Mouse (Mus musculus) thymus, postnatal 36 days (tissue): ENCODE data around the gene Prkg1.

Experiments
- DNase-seq, 2 experiments: peaks; one replicate each; pipeline ENCODE4 v3.0.0; 2022; ENCODE audit warnings: mixed read lengths in 2 of 2

The Prkg1 gene

DNA sequence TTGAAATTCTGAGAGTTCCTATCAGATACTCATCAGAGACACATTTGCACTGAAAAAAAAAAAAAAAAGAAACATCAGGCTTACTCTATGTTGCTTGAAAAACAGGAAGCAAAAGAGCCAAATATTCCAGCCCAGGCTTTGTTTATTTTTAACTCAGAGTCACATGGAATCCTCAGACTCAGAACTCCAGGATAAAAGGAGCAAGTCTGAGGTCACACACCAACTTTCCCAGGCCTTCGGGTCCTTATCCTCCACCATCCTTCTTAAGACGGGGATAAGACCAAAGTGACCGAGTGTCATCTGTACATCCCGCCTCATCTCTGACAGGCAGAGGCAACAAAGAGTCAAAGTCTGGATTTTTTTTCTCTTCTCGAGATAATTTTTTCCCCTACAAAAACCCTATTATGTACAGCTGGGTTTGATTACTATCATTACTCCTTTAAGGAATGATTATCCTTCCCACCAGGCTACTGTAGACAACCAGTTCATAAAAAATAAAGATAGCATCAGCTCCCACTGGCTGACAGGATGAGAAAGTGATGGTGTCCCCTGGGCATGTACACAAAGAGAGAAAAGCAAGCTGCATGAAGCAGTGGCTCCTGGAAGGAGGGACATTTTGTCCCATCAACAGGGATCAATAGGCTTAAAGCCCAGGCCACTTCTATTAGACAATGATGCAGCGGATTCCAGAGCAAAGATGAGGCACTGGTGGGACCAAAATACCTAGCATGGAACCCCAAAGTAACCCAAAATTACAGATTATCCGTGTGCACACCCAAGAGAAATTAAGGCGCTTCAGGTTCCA lies 21.4 kb downstream of the Prkg1 start:
- DNase-seq: no peak

DNA sequence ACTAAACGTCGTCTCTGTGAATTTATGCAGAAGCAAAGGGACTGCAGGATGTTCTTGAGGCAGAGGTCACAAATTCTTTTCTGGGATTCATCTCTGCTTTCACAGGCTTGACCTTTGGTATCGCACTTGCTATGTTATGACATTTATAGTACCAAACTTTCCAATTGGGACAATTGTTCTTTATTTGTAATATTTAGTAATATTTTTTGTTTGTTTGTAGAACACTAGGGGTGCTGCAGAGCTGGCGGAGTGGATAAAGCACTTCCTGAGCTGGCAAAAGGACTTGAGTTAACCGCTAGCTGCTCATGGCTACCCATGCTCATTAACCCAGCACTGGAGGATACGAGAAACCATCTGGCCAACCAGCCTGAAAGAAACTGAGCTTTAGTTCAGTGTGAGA lies 49.9 kb downstream of the Prkg1 start:
- no peak for DNase-seq

DNA sequence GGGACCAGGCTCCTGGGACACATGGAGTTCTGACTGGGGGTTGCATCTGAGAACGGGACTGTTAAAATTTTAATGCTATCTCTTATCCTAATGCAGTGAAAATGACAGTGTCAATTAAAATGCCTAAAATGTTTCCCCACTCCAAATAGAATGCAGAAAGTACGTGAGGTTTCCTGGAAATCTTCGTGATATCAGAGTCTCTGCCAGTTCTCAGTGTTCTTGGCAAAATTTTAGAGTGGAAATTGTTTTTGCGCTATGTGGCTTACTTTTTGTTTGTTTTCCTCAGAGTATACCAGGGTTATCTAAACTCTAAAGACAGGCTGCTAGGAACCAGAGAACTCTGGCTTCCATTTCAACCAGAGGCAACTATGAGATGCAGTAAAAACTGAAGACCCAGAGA lies 50.4 kb downstream of the Prkg1 start:
- DNase-seq: no peak

DNA sequence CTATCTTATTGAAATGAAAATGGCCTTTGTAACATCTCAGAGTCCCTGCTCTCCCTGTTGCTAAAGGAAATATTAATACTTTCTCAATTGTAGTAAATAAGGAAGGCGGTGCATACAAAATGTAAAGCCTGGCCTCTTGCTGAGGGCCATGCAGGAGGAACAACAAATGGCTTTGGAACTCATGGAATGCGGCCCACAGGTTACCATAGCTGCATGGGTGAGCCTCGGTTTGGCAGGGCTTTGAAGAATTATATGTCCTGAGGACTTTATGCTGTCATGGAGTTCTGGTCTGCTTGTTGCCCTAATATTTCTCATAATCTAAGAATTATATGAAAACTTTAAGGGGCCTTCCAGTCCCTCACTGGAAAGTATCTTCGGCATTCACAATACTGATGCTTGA lies 51.5 kb downstream of the Prkg1 start:
- no peak for DNase-seq

DNA sequence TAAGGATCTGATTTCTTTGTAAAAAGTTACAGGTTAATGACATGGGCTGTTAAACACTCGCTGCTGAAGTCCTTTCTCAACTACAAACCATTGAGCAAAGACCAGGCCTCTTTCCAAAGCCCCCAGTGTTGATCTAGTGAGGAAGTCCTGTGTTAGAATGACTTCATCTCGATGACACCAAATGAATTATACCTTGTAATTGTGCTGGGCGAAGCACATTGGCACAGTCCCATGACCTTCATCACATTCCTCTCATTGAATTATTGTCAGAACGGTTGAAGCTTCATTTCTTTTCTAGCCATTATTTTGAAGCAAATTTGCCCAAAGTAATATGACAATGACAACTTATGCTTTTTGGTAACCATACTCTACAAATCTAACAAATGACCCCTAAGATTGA lies 54.5 kb downstream of the Prkg1 start:
- DNase-seq: no peak

DNA sequence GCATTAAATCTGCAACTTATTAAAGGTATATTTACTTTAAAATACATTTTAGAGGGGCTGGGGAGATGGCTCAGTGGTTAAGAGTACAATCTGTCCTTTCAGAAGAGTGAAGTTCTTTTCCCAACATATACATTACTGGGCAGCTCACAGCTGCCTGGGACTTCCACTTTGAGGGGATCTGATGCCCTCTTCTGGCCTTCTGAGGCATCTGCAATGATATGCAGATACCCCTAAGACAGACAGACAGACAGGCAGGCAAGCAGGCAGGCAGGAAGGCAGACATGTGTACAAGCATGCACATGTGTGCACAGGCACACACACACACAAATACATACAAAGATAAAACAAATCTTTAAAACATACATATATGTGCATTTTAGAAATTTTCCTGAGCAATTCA lies 60.8 kb downstream of the Prkg1 start:
- DNase-seq: no peak

DNA sequence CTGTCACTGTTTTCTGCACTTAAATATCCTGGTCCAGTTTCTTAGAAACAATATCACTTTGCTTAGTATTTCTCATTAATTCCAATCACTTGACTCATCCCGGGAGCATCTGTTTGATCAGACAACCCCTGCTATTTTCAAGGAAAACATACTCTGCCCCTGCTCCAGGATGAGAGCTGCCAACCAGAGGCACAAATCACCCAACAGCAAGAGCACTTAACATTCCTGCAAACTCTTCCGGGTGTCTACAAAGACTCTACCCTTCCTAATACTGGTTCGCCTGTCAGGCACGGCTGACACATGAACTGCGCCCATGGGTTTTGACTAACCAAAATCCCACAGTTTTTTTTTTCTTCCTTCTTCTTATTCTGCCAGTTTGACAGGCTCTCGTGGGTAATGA lies 65.9 kb downstream of the Prkg1 start:
- DNase-seq: no peak

DNA sequence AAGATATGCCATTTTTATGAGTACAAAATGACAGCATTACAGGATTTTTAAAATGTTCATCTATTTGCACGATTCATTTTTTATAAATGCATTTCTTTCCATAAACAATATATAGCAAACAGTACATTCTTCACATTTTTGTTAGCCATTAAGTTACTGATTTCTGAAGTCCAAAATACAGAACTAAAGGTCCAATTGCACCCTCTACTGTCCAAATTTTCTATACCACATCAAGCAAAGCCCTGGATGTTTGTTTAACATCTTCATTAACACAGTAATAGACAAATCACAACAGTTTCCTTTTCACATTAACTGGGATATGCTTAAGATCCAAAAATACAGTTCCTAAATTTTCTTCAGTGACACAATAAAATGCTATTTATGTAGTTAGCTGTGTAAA lies 84.0 kb downstream of the Prkg1 start:
- no peak for DNase-seq

DNA sequence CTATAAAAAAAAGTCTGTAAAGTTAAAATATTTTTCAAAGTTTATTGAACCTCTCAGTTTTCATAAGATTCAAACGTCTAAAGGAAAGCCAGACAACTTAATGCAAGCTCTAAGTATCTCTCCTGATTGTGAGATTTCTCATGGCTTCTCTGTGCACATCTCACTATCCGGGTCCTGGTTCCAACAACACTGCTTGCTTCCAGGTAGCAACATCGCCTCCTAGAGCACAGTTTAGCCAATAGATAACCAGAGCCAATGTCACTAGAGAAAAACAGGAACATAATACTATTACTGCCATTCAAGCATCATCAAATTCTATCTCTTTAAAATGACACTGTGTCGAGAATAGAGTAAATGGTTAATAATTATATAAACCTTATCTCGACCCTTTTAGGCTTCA lies 86.5 kb downstream of the Prkg1 start:
- DNase-seq: no peak

DNA sequence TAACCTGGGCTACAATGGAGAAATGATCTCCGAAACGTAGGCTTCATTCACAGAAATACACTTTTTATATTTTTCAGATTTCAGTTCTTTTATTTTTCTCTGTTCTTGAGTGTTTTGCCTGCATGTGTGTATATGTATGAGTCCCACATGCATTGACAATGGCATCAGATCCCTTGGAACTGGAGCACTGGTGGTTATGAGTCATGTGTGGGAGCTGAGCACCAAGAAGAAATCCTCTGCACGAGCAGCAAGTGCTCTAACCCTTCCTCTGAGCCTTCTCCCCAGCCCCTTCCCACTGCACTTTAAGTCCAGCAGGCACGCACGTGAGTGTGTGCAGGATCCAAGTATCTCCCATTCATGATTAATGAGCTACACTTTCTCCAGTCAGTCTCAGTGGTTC lies 93.1 kb downstream of the Prkg1 start:
- no peak for DNase-seq

DNA sequence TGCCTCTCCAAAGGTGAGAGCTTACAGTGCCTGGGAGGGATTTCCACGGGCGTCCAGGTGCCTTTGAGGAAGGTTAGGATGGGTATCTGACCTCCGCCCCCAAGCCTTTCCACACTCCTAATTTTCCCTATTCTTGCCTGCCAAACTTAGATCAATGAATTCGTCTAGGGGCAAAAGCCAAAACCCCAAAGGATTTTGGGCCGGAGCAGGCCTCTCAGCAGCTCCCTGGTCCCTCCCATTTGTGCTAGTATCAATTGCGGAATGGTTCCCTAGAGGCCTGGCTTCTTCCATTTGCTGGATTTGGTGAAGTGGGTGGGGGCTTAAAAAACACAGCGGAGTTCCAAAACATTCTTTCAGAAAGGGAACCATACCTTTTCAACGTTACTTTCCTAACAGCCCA lies 99.8 kb downstream of the Prkg1 start:
- DNase-seq: no peak

DNA sequence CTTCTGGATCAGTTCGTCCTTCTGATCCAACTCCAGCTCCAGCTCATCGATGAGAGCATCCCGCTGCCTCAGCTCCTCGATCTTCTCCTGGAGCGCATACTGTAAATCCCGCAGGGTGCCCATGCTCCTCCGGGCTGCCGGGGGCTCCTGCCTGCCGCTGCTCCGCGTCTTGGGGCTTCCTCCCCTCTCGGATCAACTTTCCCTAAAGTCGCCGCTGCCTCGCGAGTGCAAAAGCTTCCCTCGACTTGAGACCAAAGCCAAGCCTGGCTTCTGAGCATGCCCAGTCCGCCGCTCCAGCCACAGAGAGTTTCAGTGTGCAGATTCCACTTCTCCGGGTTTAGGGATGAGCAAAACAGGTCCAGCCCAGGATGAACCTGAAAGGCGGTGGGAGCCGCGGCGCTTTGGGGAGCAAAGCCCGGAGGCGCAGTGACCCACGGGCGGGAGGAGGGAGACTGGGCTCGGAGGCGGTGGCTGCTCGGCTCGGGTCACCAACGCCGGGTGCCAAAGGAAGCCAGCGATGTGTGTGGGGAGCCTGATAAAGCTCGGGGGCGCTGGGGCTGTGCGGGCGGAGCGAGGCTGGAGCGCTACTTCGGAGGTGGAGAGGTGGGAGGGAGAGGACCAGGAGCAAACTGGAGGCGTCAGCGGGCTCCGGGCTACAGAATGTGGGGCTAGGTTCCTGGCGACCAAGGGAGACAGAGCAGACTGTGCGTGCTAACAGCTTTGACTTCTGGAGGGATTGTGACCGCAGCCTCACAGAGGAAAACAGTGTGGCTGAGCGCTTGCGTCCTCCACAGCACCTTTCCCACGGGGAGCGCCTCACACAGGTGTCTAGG lies 100.5 kb downstream of the Prkg1 start:
- no peak for DNase-seq

DNA sequence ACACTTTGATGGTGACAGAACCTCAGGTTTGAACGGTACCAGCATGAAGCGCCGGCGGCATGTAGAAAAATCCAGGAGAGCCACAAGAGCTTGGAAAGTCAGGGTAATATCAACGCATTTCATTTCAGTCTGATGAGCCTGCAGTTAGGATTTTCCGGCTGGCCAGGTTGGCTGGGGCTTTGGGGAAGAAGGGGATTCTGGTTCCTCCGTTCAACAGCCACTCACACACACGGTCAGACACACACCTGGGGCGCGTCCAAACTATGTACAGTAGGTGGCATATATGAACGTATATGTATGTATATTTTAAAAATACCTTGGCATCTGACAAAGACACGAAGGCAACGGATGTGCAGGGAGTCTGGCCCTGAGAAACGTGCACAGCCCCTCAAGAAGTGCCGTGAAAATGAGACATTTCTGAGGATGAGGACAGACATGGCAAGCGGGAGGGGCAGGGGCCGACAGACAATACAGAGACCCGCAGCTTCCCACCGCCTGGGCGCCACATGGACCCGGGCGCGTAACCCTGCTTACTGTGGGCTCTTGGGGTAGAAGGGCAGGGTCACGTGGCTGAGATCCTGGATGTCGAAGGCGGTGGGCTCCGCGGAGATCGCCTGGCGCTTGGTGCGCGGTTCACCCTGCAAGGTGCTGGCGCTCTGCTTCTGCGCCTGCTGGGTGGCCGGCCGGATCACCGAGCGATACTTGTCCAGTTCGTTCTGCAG lies 101.2 kb downstream of the Prkg1 start:
- DNase-seq: no peak

DNA sequence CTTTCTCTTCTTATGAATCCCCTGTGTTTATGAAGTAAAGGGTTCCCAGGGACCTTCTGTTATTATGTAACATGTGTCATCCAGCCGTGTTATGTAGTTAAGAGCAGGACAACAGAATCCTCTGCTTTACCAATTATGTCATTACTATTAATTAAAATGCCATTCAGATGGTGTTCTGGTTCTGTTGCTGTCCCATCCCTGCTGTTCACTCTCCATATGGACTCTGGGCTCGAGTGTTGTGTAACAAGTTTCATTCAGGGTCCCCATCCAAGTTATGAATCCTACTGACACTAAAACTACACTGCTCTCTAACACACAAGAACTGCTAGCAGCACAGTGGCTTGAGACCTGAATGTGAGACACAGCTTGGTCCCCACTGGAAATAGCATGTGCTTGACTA lies 102.0 kb downstream of the Prkg1 start:
- DNase-seq: no peak

DNA sequence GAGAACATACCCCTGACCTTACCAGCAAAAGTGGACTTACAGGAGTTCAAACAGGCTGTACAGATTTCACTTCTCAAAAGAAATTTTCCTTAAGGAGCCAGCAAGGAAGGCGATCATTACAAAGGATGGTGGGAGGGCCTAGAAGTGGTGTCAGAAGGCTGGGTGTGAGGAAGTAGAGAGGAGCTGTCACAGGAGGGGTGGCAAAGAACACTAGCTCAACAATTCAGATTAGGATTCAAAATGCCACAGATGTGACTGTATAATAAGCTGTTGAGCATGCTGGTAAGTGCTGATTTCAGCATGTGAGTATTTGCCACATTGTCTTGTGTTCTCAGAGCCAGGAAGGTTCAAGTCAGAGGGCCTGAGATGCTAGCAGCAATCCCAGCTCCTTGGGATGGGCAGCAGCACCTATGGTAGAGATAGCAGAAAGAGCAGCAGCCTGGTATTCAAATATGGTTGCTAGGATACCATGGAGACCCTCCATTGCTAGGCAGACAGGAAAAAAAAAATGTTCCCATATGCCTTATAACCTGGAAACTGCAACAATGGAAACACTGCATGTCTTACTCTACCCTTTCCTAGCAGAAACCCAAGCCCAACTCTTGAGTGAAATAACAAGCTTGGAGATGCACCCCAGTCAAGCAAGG lies 106.0 kb downstream of the Prkg1 start:
- no peak for DNase-seq

DNA sequence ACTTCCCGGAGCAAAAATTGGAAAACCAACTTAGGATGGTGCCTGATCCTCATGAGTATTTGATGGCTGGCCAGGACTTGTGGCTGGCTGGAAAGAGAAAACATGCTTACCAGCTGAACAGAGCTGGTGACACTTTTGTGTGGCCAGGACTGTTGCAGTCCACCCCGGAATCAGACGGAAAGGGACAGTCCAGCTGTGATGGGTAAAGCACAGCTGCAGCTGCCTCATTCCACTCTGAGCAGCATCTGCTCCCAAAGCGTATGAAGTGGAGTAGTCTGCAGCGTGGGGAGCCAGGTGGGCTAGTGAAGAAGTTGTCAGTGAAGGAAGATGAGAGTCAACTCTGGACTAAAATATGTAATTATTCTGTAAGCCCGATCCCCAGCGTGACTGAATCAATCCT lies 108.6 kb downstream of the Prkg1 start:
- no peak for DNase-seq

DNA sequence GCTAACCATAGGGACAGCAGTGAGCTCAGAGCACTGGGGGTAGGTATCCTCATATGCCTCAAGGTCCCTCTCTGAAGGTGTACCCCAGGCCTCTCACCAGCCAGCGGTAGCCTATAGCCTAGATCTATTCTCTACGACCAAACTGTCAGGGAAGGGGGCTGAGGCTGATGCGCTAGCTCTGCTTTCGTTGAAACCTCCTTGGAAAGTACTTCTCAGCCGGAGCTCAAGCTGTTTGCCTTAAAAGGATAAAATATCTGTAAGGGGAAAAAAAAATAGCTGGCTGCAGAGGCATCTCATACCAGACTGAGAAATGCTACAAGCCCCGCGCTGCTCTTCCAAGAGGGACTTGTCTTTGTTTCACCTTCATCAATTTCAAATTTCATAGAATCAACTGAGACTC lies 109.0 kb downstream of the Prkg1 start:
- no peak for DNase-seq

DNA sequence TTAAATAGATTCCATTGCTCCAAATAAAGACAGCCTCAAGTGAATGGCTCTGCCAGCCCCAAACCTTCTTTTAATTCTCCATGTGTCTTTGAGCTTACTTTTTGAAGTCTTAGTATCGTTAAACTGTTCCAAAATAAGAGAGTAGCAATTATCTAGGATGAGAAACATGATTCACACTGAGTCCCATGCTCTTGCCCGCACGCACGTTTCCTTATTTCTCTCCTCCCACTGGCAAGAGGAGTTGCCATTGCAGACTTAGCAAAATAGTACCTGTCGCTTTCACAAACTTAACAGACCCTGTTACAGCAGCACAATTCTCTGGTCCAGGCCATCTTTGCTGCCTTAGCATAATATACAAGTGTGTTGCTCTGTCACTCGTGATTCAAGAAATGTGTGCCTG lies 110.8 kb downstream of the Prkg1 start:
- DNase-seq: no peak

DNA sequence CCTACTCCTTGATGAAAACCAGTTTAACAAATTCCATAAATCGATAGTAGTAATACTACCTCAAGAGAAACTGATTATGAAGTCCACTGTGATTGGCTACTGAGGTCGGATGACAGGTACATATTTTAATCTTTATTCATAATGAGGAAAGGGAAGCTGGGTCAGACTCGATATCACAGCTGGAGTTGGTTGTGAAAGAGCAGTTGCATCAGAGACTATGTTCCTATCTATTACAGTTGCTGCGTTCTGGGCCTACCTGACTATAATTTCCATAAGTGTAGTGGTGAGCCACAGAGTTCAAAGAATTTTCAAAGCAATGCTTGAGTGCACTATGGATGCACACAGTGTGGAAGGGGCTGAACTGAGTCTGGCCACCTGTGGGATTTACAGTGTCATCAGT lies 114.4 kb downstream of the Prkg1 start:
- no peak for DNase-seq

DNA sequence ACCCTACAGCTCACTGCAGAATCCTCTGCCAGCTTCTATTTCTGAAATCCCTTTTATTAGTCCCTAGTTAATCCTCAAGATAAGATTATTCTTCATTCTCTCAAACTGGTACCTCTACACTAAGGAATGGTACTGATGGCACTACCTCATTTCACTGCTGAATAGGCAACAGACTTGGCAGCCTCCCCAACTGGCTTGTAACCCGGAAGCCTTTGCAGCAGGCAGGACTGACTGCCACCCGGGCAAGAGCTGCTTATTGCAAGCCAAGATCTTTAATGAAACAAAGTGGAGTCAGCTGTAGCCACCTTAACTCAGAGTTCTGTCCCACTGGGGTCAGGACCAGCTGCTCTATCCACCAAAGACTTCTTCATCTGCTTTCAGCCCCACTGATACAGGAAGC lies 117.3 kb downstream of the Prkg1 start:
- no peak for DNase-seq

DNA sequence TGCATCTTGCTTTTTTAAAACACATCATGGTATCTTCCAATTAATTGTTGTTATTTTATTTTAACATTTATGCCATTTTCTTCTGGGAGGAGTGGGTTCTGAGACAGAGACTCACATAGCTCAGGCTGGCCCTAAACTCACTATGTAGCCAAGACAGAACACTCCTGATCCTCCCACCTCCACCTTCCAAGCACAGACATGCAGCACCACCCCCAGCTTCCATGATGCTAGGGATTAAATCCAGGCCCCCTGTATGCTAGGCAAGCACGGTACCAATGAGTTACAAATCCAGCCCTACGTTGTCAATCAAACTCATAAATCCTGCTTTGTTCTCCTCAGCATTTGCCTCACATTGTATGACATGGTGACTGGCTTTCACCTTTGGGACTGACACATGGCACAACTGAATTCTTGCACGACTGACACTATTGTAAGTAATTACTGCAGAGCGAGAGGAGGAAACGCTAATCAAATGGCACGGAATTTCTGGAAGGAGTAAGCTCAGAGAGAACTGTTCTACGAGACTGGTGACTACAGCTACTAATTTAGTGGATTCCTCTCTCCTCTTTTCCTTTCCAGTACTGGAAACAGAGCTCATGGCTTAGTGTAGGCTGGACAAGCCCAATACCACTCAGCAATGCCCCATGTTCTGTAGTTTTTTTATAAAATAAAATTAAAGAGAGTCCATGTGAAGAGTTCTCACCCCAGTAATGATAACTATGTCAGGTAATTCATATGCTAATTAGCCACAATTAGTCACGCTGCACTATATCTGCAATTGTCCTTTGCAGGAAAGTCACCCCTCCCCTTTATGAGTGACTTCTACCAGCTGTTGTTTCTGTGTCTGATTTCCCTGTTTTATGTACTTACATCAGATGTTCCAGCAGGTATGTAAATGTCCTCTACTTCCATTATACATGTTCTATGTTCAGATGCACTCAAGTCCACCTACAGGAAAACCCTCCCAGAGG lies 133.6 kb downstream of the Prkg1 start:
- DNase-seq: no peak

DNA sequence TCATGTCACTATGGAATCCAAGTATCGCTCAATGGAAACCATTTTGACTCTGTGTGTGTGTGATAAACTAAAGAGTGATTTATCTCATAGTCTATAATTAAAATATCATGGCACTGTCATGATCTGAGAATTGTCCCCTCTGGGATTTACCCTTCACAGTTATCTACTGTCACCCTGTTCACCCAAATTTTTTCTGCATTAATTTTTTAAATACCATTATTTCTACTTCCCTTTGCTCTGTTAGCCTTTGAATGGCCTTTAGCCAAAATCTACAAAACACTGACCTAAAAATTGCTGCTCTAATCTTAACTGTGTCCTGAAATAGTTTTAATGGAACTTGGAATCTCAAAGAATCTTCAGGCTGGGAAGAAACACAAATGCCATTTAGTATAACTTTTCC lies 143.1 kb downstream of the Prkg1 start:
- no peak for DNase-seq
